Mouse (Mus musculus): Measurements from ENCODE around the gene Hmgn3. TPM values are rescaled to one million over a fixed set of nuclear protein-coding genes. Genes with fewer than 3 reads are reported as not detected.

The Hmgn3 gene
- total and polyA plus RNA-seq, 3 experiments: not detected

DNA sequence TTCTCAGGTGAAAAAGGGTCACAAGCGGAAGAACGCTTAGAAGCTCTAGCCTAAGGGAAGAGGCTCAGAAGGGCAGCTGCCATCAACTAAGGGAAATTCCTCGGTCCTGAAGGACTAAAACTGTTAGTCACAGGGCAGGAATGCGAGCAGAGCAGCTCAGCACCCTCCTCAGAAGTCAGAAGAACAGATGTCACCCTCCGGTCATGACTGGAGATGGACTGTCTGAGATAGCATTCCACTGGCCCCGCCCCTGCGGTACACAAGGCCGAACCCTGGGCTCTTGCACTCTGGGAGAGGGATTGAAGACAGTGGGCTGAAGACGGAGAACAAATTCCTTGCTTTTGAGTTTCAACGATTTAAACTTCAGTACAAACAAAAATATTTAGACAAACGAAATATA, 85.2 kb downstream of the Hmgn3 start:
- DNase-seq (ENCODE audit: low read depth, low spot score): no peak
- Histone ChIP-seq H3K79me2 (ENCODE audit: control insufficient read depth, insufficient read depth, low read length, poor library complexity) (no peaks in the 10 kb centered on the region), H3K27ac (ENCODE audit: control insufficient read depth, low read depth, low read length) (no peak overlapping the region), H3K9me3 (replicated peaks; ENCODE audit: insufficient read depth, low read length) (no peaks in the 10 kb centered on the region), H3K4me1 (ENCODE audit: control insufficient read depth in 1 of 2, insufficient read depth in 2 of 2, low read length in 2 of 2) (no peaks in the 10 kb centered on the region), H3K36me3 (ENCODE audit: control insufficient read depth in 1 of 2, insufficient read depth in 2 of 2, low read length in 2 of 2) (no peaks in the 10 kb centered on the region), H3K27me3 (ENCODE audit: control insufficient read depth in 1 of 2, insufficient read depth in 2 of 2, low read length in 2 of 2) (no peaks in the 10 kb centered on the region; a peak in 1 of 4 replicates), H3K4me3 (ENCODE audit: control insufficient read depth in 1 of 2, insufficient read depth in 1 of 2, low read depth in 2 of 2, low read length in 2 of 2) (no peak overlapping the region), H3K9ac (ENCODE audit: control insufficient read depth, low read depth, low read length, poor library complexity, severe bottlenecking) (no peak overlapping the region)
- TF ChIP-seq USF2 (IDR thresholded peaks at IDR 0.05; ENCODE audit: borderline replicate concordance in 1 of 2, insufficient read depth in 1 of 2, low read depth in 1 of 2, low read length in 2 of 2): no peak
- no peak for TF ChIP-seq JUND (IDR thresholded peaks at IDR 0.05; ENCODE audit: low read depth, low read length)
- TF ChIP-seq UBTF (IDR thresholded peaks at IDR 0.05; ENCODE audit: borderline replicate concordance, insufficient read depth, low read depth, low read length): no peak
- no peak for TF ChIP-seq HCFC1 (IDR thresholded peaks at IDR 0.05; ENCODE audit: low read depth, low read length)
- no peak for TF ChIP-seq E2F4 (IDR thresholded peaks at IDR 0.05; ENCODE audit: borderline replicate concordance, low read depth, low read length)
- no peak for TF ChIP-seq TAL1 (IDR thresholded peaks at IDR 0.05; ENCODE audit: low read length)
- TF ChIP-seq ZNF384 (IDR thresholded peaks at IDR 0.05; ENCODE audit: low read depth, low read length): no peak
- TF ChIP-seq POLR2AphosphoS2 (IDR thresholded peaks at IDR 0.05; ENCODE audit: low read length): no peak

Other genes with a start within 250 kb of the Hmgn3 start
- 18.1 and 19.0 TPM in 2 replicates for gene Phip, start 171.2 kb downstream of the Hmgn3 start, total RNA-seq (2012; rRNA removed)
- 10 to 100 TPM; 16.2 to 49.2 TPM for gene Phip, start 171.2 kb downstream of the Hmgn3 start, polyA plus RNA-seq (2012; ENCODE audit: insufficient read depth in 1 of 2, insufficient read length in 2 of 2, low read depth in 1 of 2, low replicate concordance in 2 of 2, missing spikeins in 1 of 2)

All from MEL (cell line).